Mouse (Mus musculus) testis, postnatal 14 days (tissue): ENCODE measurements around the gene Tent4b.

ENCODE experiments used
- DNase-seq: peaks from one replicate; pipeline ENCODE4 v3.0.0; 2021; ENCODE audit warnings: low spot score

Gene Tent4b

DNA sequence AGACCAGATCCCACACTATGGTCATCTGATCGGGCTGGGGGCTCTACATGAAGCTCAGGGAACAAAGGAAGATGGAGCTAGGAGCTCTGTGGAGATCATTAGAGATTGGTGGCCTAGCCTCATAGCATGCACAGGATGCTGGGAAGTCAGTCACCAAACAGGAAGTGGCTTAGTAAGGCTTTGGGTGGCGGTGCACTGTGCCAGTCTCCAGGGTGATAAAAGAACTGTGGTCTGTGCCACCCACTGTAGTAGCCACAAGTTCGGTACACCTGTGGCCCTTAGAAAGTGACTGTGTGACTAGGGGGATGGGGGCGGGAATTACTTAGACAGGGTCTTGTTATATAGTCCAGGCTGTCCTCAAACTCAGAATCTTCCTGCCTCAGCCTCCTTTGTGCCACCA lies 106.8 kb downstream of the Tent4b start:
- no peak for DNase-seq

DNA sequence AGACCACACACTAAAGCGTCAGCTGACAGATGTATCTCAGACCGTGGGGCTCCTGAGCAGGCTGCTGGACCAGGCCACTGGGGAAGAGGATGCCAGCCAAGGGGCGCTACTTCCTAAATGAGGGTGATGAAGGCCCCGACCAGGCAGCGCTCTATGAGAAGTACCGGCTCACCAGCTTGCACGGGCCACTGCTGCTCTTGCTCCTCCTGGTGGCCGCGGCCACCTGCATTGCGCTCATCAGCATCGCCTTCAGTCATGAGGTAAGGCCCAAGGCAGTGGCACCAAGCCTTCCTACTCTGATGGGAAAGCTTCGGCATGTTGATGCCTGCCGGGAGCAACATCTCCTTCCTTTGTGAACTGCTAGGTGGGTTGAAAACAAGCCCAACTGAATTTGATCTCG lies 107.5 kb downstream of the Tent4b start:
- no peak for DNase-seq

DNA sequence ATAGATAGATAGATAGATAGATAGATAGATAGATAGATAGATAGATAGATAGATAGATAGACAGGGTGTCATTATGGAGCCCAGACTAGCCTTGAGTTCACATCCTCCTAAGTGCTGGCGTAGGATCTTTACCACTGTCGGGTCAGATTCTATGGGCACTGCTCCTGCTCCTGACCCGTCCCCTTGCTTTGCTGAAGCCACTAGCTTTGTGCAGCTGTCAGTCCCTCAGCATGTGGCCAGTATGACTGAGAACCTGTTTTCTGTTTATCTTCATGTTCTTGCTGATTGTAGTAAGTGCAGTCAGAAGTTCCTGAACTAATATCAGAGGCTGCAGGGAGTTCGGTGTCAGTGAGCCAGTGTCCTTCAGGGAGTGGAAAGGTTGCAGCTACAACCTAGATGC lies 108.7 kb downstream of the Tent4b start:
- no peak for DNase-seq
